Mouse (Mus musculus) forebrain, postnatal 0 days (tissue): ENCODE results near the gene Wdr59. TPM values are rescaled to one million over a fixed set of nuclear protein-coding genes. Genes with fewer than 3 reads are reported as not detected.
"Not testable (repeated sequence)": the region's sequence is repeated elsewhere in the genome, so short reads cannot be mapped to it uniquely, and the experiment has no call there.

Source experiments
- ATAC-seq: fragments of 200-750 bp; cut with Nextera tagmentation; 2 replicates; pipeline ENCODE4 v1.8.0; 2017; ENCODE audit warnings: mild to moderate bottlenecking, moderate library complexity
- DNase-seq: peaks from one replicate; pipeline ENCODE4 v3.0.0-alpha.2; 2015
- H3K27ac ChIP-seq: fragments of 300-500 bp; sonication (generic); 2 replicates; pipeline ENCODE4 v1.5.1; 2014; ENCODE audit warnings: low read depth, mild to moderate bottlenecking, antibody characterized with exemption, low read length, moderate library complexity, mixed read lengths
- H3K27me3 ChIP-seq: fragments of 300-500 bp; sonication (generic); 2 replicates; pipeline ENCODE4 v1.6.1; 2014; ENCODE audit warnings: mild to moderate bottlenecking, low read length, mixed read lengths; ENCODE audit not compliant: insufficient read depth
- H3K36me3 ChIP-seq: fragments of 300-500 bp; sonication (generic); 2 replicates; pipeline ENCODE4 v1.6.1; 2014; ENCODE audit warnings: mild to moderate bottlenecking, moderate library complexity; ENCODE audit not compliant: insufficient read depth
- H3K4me1 ChIP-seq: fragments of 300-500 bp; sonication (generic); 2 replicates; pipeline ENCODE4 v1.6.1; 2014; ENCODE audit warnings: antibody characterized with exemption; ENCODE audit not compliant: insufficient read depth
- H3K4me2 ChIP-seq: fragments of 300-500 bp; sonication (generic); 2 replicates; pipeline ENCODE4 v1.6.1; 2014; ENCODE audit warnings: low read depth, mild to moderate bottlenecking, moderate library complexity
- H3K4me3 ChIP-seq: fragments of 300-500 bp; sonication (generic); 2 replicates; pipeline ENCODE4 v1.5.1; 2014; ENCODE audit warnings: low read depth, low read length, mixed read lengths
- H3K9ac ChIP-seq: fragments of 300-500 bp; sonication (generic); 2 replicates; pipeline ENCODE4 v1.6.1; 2014; ENCODE audit warnings: mild to moderate bottlenecking
- H3K9me3 ChIP-seq: fragments of 300-500 bp; sonication (generic); 2 replicates; pipeline ENCODE4 v1.6.1; 2016; ENCODE audit warnings: low read length
- CTCF ChIP-seq: sonication (generic); IDR thresholded peaks from 2 replicates; pipeline ENCODE4 v1.5.1; 2016; ENCODE audit warnings: antibody characterized with exemption, control low read depth, low read depth
- WGBS: fragments of 180-500 bp; shearing (Covaris S2); extraction: QIAGEN DNeasy Blood & Tissue Kit; methylation state at CpG from one replicate; pipeline ENCODE4 v1.1.7; 2014; 5-methylcytosine and 5-hydroxymethylcytosine counted together
- polyA plus RNA-seq: library from polyadenylated mRNA; unstranded; fragments of >200 nt; fragmentation: Nextera tagmentation; extraction: Ambion mirVana; gene quantifications from 2 replicates; pipeline ENCODE4 v1.2.1, GENCODE M21; 2015
- total RNA-seq: library from RNA; depleted of rRNA; stranded (reverse); fragments of >200 nt; gene quantifications from 2 replicates; pipeline ENCODE4 v1.2.3, GENCODE M21; 2014

Wdr59 gene
- total and polyA plus RNA-seq, 2 experiments from 2014 or later = 6.8 to 10.7 TPM

DNA sequence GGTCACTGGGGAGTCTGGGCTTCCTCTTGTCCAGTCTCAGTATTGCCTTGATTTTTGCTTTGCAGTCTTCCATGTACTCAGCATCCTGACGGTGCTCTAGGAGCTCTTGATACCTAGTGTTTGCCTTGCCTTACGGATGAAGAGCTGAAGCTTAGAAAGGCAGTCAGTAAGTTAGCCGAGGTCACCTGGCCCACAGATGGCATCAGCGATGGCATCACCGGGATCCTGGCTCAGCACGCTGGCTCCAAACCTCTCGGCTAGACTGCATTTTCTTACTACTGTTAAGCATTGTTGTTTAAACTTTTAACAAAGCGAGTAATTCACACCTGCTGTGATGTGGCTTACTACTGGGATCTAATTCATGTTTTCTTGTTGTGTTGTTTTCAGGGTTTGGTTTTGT lies 8.4 kb downstream of the Wdr59 start:
- TF ChIP-seq CTCF = no peak
- Histone ChIP-seq H3K4me1 (no peaks in the 10 kb centered on the region), H3K27me3 (no peaks in the 10 kb centered on the region), H3K4me2 (no peak overlapping the region), H3K36me3 (no peaks in the 10 kb centered on the region), H3K4me3 (no peak overlapping the region), H3K27ac (no peak overlapping the region), H3K9ac (no peak overlapping the region), H3K9me3 (no peaks in the 10 kb centered on the region)
- ATAC-seq = no peak
- DNase-seq = no peak
- WGBS = 66% methylated on average over 8 of the region's 8 CpGs

DNA sequence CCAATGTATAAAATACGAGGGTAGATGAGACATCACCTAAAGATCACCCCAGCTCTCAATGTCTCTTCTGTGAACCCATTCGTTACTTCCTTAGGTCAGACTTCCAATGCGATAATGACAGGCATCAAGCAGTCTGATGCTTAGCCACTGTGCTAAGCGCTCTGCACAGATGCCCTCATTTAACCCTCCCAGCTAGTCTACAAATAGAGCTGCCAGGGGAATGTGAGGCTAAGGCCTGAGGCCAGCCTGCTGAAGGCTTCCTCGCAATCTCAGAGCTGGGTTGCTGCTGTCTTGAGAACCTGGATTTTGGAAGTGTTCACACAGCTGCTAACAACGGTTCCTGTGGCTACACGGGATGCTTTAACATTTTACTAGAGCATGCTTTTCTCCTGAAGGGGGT lies 9.0 kb downstream of the Wdr59 start:
- no peak overlapping the region for H3K27ac ChIP-seq
- 73% methylated on average over 7 of the region's 7 CpGs for WGBS

DNA sequence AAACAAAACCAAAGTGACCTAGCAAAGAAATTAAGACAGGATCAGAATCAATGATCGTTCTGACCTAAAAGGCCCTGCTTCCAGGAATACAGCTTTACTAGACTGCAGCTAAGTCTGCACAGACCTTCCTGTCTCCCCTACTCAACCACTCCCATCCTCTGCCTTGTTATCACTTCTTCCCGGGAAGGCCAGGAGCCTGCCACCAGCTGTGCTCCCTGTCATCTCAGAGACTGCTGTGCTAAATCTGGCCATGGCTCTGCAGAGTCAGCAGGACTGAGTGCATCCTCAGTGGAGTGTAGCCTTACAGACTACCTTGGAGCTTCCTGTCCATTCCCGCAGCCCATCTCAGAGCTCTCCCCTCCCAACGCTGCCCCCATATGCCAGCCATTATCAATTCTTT lies 11.5 kb downstream of the Wdr59 start:
- no peak overlapping the region for H3K4me2 ChIP-seq
- no peak for TF ChIP-seq CTCF
- H3K27ac ChIP-seq = no peak overlapping the region
- no peak overlapping the region for H3K4me3 ChIP-seq
- H3K4me1 ChIP-seq = no peaks in the 10 kb centered on the region
- no peaks in the 10 kb centered on the region for H3K36me3 ChIP-seq
- 67% methylated on average over 4 of the region's 4 CpGs for WGBS
- H3K27me3 ChIP-seq = no peaks in the 10 kb centered on the region
- no peaks in the 10 kb centered on the region for H3K9me3 ChIP-seq
- DNase-seq (no peak), ATAC-seq (no peak; the same call in 1 of the 2 replicates)
- H3K9ac ChIP-seq = no peak overlapping the region

More for the DNA sequence above, 9.0 kb downstream of the Wdr59 start:
- DNase-seq (no peak), ATAC-seq (no peak)
- H3K36me3 ChIP-seq = no peaks in the 10 kb centered on the region
- H3K4me1 ChIP-seq = no peaks in the 10 kb centered on the region
- no peak overlapping the region for H3K4me2 ChIP-seq
- H3K9me3 ChIP-seq = no peaks in the 10 kb centered on the region
- H3K9ac ChIP-seq = no peak overlapping the region
- TF ChIP-seq CTCF = no peak
- H3K4me3 ChIP-seq = no peak overlapping the region
- H3K27me3 ChIP-seq = no peaks in the 10 kb centered on the region

DNA sequence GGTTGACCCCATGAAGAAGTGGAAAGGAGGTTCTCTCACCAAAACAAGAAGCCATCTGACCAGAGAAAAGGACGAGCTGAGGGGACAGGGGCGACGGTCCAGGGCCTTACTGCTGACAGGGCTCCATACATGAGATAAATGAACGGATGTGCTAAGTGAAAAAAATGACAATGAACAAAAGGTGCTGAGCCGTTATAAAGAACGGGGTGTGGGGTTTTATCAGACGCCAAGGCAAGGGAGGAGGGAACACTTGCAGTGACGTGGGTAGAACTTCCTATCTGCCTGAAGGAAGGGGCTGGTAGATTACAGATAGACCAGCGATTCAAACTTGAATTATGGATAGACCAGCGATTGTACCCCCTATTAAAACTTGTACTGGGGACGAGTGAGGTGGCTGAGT lies 12.6 kb downstream of the Wdr59 start:
- Histone ChIP-seq H3K4me2 (no peak overlapping the region), H3K27ac (no peak overlapping the region), H3K9me3 (no peaks in the 10 kb centered on the region), H3K27me3 (no peaks in the 10 kb centered on the region), H3K4me3 (no peak overlapping the region), H3K9ac (no peak overlapping the region), H3K4me1 (no peaks in the 10 kb centered on the region), H3K36me3 (no peaks in the 10 kb centered on the region)
- DNase-seq = no peak
- 81% methylated on average over 11 of the region's 11 CpGs for WGBS
- TF ChIP-seq CTCF = no peak
- no peak for ATAC-seq

DNA sequence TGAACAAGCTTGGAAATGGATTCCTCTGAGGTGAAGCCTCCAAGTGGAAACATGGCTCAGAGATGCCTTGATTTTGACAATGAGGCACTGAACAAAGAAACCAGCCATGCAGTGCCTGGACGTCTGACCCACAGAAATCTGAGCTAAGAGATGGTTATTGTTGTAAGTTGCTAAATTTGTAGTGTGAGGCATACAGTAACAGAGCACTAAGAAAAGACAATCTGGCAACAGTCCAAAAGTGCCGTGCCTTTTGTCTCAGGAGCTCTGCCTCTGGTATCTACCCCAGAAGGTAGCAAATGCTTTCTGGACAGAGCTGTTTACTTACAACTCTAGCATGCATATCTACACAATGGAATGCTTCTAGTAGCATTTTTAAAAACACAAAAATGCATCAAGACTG lies 13.3 kb downstream of the Wdr59 start:
- Histone ChIP-seq H3K4me3 (no peak overlapping the region), H3K36me3 (peaks cover under 1% of the 10 kb centered on the region; the same call in 1 of the 2 replicates), H3K9me3 (no peaks in the 10 kb centered on the region), H3K27ac (no peak overlapping the region), H3K4me2 (no peak overlapping the region), H3K9ac (no peak overlapping the region), H3K4me1 (no peaks in the 10 kb centered on the region), H3K27me3 (no peaks in the 10 kb centered on the region)
- TF ChIP-seq CTCF = no peak
- ATAC-seq (no peak), DNase-seq (no peak)
- WGBS = 14% methylated on average over 2 of the region's 2 CpGs

DNA sequence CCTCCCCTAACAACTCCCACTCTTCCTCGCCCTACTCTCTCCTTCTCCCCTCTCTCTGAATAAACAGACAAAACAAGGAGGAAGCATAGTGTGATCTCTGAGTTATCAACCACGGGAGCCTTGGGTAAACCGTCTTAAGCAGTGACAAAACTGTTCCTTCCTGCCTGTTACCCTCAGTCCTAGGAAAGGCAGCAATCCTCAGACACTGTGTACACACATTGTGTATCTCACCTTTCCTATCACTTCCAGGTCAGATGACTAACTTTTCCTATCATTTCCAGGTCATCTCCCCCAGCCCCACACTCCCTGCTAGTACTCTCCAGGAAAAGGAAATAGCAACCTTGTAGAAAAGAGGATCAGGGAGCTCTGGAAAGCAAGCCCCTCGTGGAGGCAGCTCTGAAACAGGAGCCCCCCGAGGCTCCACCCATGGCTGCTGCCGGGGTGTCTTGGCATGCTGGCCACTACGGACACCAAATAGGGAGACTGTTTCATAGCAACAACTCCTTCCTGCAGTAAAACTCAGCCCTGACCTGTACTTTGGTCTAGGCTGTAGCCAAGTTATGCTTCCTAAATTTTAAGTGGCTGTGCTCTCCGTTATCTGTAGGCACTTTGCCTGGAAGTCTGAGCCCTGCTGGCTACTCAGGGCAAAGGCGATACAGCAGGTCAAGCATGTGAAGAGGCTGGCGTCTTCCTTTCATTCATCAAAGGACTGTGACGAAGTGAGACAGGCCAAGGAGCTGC lies 20.0 kb downstream of the Wdr59 start:
- ATAC-seq = no peak
- no peak overlapping the region for H3K4me3 ChIP-seq
- DNase-seq = no peak
- TF ChIP-seq CTCF = no peak
- H3K27me3 ChIP-seq = no peaks in the 10 kb centered on the region
- H3K4me2 ChIP-seq = no peak overlapping the region
- no peak overlapping the region for H3K27ac ChIP-seq
- no peak overlapping the region for H3K9ac ChIP-seq
- no peaks in the 10 kb centered on the region for H3K9me3 ChIP-seq
- no peaks in the 10 kb centered on the region for H3K4me1 ChIP-seq
- H3K36me3 ChIP-seq = peaks cover 27% of the 10 kb centered on the region
- WGBS = 74% methylated on average over 11 of the region's 11 CpGs

DNA sequence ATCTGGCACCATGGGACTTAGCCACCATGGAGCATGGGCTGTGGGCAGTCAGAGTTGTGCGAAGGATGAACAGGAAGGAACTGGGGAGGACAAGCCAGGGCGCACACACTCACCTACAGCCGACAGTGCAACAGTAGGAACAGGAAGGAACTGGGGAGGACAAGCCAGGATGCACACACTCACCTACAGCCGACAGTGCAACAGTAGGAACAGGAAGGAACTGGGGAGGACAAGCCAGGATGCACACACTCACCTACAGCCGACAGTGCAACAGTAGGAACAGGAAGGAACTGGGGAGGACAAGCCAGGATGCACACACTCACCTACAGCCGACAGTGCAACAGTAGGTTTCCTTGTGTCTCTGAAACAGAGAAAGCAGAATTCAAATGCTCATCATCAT lies 23.6 kb downstream of the Wdr59 start:
- peaks cover 44% of the 10 kb centered on the region for H3K36me3 ChIP-seq
- not testable (repeated sequence) for H3K9ac ChIP-seq, H3K4me2 ChIP-seq, H3K27me3 ChIP-seq, ATAC-seq, H3K4me3 ChIP-seq, H3K27ac ChIP-seq, H3K9me3 ChIP-seq, H3K4me1 ChIP-seq, DNase-seq
- 89% methylated on average over 4 of the region's 6 CpGs for WGBS
